Mouse (Mus musculus): Measurements from ENCODE around the gene Tspan12.

Gene Tspan12

GRCm38 (mm10) chr6:21774213-21774916 is 78.0 kb downstream of the Tspan12 start:
- CTCF ChIA-PET, result no interaction called here

- CTCF ChIA-PET, result interaction anchor here (0.6 kb wide), 1 partner anchor 17 kb away, joined by 3 read pairs; no protein-coding TSS in a partner anchor
These were observed 82.9 kb downstream of the Tspan12 start for GRCm38 (mm10) chr6:21769447-21769809.

- CTCF ChIA-PET, result no interaction called here
These were observed 83.4 kb downstream of the Tspan12 start for GRCm38 (mm10) chr6:21768745-21769446.

GRCm38 (mm10) chr6:21767787-21768221 is 84.5 kb downstream of the Tspan12 start:
- CTCF ChIA-PET, result no interaction called here

- CTCF ChIA-PET, result no interaction called here
These were observed 104.8 kb downstream of the Tspan12 start for GRCm38 (mm10) chr6:21747536-21747935.

GRCm38 (mm10) chr6:21744615-21745266 is 107.6 kb downstream of the Tspan12 start:
- CTCF ChIA-PET, result no interaction called here

GRCm38 (mm10) chr6:21740606-21741005 is 111.7 kb downstream of the Tspan12 start:
- CTCF ChIA-PET, result no interaction called here

- CTCF ChIA-PET, result no interaction called here
These were observed 130.1 kb downstream of the Tspan12 start for GRCm38 (mm10) chr6:21722238-21722637.
